Mouse (Mus musculus) C2C12 (cell line): Measurements from ENCODE around the gene Baiap3.

Experiments used
- CTCF ChIP-seq: IDR thresholded peaks from one replicate; pipeline ENCODE4 v1.5.1; 2011; ENCODE audit not compliant: control insufficient read depth, insufficient read depth, insufficient read length
- MYOD1 ChIP-seq: IDR thresholded peaks from one replicate; pipeline ENCODE4 v1.6.1; 2011; ENCODE audit warnings: low read depth; ENCODE audit not compliant: control insufficient read depth, insufficient read length
- MYOG ChIP-seq: IDR thresholded peaks from one replicate; pipeline ENCODE4 v1.6.1; 2011; ENCODE audit not compliant: control insufficient read depth, insufficient read length; ENCODE audit errors: extremely low read depth
- USF1 ChIP-seq: IDR thresholded peaks from one replicate; pipeline ENCODE4 v1.6.1; 2011; ENCODE audit warnings: low read depth, mild to moderate bottlenecking, control low read depth, moderate library complexity

GRCm38 (mm10) chr17:25274571-25275346 lies 18.6 kb upstream of the Baiap3 start, which contains the start of gene Ube2i:
- no peak for TF ChIP-seq MYOD1
- TF ChIP-seq CTCF, result no peak
- TF ChIP-seq USF1, result no peak
- no peak for TF ChIP-seq MYOG
